Mouse (Mus musculus): ENCODE measurements around the gene Epc2. TPM values are rescaled to one million over a fixed set of nuclear protein-coding genes. Genes with fewer than 3 reads are reported as not detected.

Epc2 gene
- polyA plus RNA-seq (2014; fragmentation: Nextera tagmentation; extraction: Ambion mirVana), result 14.1 and 14.9 TPM in 2 replicates

DNA sequence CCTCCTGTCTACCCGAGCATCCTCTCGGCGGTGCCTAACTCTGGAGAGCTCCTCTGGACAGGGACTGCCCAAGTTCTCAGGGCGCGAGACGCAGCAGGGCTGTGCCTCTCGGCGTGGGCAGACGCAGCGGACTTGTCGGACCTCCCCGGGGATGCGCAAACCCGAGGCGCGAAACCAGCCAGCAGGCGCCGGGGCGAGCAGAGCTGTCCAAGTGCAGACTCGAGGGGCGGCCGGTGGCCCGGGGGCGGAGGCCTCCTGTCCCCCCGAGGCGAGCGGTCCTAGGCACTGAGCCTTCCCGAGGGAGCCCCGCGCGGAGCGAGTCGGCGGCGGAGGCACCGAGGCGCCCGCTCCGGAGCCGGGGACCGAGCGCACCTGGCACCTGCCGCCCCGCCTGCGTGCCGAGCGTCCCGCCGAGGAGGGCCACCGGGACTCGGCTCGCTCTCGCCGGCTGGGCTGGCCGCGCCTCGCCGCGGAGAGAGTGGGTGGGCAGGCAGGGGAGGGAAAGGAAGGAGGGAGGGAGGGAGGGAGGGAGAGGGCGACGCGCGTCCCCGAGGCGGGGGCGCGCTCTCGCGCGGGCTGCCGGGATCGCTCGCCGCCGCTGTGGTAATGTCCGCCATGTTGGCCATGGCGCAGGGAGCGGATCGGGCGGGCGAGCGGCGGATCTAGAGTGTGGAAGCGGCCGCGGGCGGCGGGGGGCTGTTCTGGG is at the start of gene Epc2:
TSS of gene Epc2 (plus strand) at position 556 of the 706 bp plus-strand sequence.
- Histone ChIP-seq H3K4me1 (ENCODE audit: control insufficient read depth, insufficient read depth, low read length) (no peaks in the 10 kb centered on the region), H3K4me2 (ENCODE audit: low read depth, low read length) (peak within 1 kb of the TSS; percentile 75), H3K4me3 (ENCODE audit: low read depth, low read length) (peak within 1 kb of the TSS; percentile 96), H3K9ac (replicated peaks; ENCODE audit: low read length) (peak within 1 kb of the TSS; percentile 96), H3K36me3 (replicated peaks; ENCODE audit: control insufficient read depth, insufficient read depth, low read depth, low read length) (no peaks in the 10 kb centered on the region), H3K27ac (replicated peaks; ENCODE audit: low read depth, low read length) (peak within 1 kb of the TSS; percentile 99), H3K27me3 (ENCODE audit: control insufficient read depth, insufficient read depth, low read length) (no peaks in the 10 kb centered on the region), H3K9me3 (replicated peaks; ENCODE audit: control insufficient read depth, low read length) (no peaks in the 10 kb centered on the region)
- peak; percentile 88 for DNase-seq (ENCODE audit: low spot score)
- WGBS, result under 1% methylated on average over 57 of the region's 88 CpGs
- ATAC-seq (replicated peaks; ENCODE audit: insufficient number of reproducible peaks, low FRiP score, low TSS enrichment, low read depth), result peak; percentile 84

DNA sequence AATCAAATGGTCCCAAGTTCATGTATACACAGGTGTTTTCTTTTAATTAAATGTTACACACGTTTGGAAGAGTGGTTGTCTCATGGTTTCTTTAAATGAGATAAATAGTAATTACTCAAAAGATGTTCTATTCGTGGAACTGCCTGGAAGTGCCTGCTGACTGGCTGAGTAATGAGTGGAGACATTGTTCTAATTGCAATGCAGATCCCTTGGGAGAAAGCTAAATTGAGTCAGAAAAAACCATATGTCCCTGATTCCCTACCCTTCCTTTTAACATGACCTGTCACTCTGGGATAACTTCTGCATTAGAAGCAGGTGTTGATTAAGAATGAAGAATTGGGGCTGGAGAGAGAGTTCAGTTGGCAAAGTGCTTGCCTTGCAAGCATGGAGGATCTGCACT is 45.3 kb upstream of the Epc2 start:
- Histone ChIP-seq H3K4me1 (ENCODE audit: control insufficient read depth, insufficient read depth, low read length) (no peaks in the 10 kb centered on the region), H3K27me3 (ENCODE audit: control insufficient read depth, insufficient read depth, low read length) (no peaks in the 10 kb centered on the region), H3K27ac (replicated peaks; ENCODE audit: low read depth, low read length) (no peak overlapping the region), H3K4me3 (ENCODE audit: low read depth, low read length) (no peak overlapping the region), H3K9me3 (replicated peaks; ENCODE audit: control insufficient read depth, low read length) (no peaks in the 10 kb centered on the region), H3K4me2 (ENCODE audit: low read depth, low read length) (no peak overlapping the region), H3K36me3 (replicated peaks; ENCODE audit: control insufficient read depth, insufficient read depth, low read depth, low read length) (no peaks in the 10 kb centered on the region), H3K9ac (replicated peaks; ENCODE audit: low read length) (no peak overlapping the region)
- DNase-seq (ENCODE audit: low spot score) (no peak), ATAC-seq (replicated peaks; ENCODE audit: insufficient number of reproducible peaks, low FRiP score, low TSS enrichment, low read depth) (no peak)
- WGBS, result 28% methylated on average over 2 of the region's 2 CpGs

DNA sequence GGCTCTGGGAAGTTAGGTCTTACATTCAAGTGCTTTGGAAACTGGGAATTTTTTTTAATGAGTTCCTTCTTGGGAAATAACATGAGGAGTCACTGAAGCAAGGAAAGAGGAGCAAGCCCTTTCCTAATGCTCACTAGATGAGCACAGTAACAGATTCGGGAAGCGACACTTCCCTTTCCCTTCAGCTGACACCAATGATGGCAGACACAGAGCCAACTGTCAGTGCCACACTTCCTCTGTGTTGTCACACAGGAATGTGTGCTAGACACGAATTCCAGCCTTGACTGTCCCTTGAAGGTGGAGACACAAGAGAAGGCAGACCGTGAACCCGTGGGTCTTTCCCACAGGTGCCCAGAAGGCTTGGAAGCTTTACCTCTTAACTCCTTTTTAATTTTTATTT is 39.6 kb upstream of the Epc2 start:
- WGBS, result 81% methylated on average over 5 of the region's 5 CpGs
- no peak overlapping the region for H3K4me2 ChIP-seq (ENCODE audit: low read depth, low read length)
- DNase-seq (ENCODE audit: low spot score) (no peak), ATAC-seq (replicated peaks; ENCODE audit: insufficient number of reproducible peaks, low FRiP score, low TSS enrichment, low read depth) (no peak)
- no peak overlapping the region for H3K4me3 ChIP-seq (ENCODE audit: low read depth, low read length)
- no peaks in the 10 kb centered on the region for H3K4me1 ChIP-seq (ENCODE audit: control insufficient read depth, insufficient read depth, low read length)
- no peak overlapping the region for H3K27ac ChIP-seq (replicated peaks; ENCODE audit: low read depth, low read length)
- H3K9ac ChIP-seq (replicated peaks; ENCODE audit: low read length), result no peak overlapping the region
- H3K9me3 ChIP-seq (replicated peaks; ENCODE audit: control insufficient read depth, low read length), result no peaks in the 10 kb centered on the region
- H3K36me3 ChIP-seq (replicated peaks; ENCODE audit: control insufficient read depth, insufficient read depth, low read depth, low read length), result no peaks in the 10 kb centered on the region
- H3K27me3 ChIP-seq (ENCODE audit: control insufficient read depth, insufficient read depth, low read length), result no peaks in the 10 kb centered on the region

DNA sequence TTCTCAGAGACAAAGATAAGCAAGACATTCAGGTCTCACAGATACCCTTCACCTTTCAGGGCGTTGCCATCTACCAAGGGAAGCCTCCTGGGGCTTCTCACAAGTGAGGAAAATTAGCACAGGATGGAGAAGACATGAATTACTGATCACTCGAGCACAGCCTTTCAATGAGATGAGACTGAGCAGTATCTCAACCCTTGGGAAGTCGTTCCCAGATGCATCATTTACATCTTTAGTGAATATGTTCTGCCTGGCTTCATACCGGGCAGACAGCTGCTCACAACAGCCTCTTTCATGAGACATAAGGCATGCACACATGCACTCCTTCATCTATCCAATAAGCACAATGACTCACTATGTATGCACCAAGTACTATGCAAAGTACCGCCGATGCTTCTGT is 38.7 kb upstream of the Epc2 start:
- Histone ChIP-seq H3K36me3 (replicated peaks; ENCODE audit: control insufficient read depth, insufficient read depth, low read depth, low read length) (no peaks in the 10 kb centered on the region), H3K27me3 (ENCODE audit: control insufficient read depth, insufficient read depth, low read length) (no peaks in the 10 kb centered on the region), H3K27ac (replicated peaks; ENCODE audit: low read depth, low read length) (no peak overlapping the region), H3K4me2 (ENCODE audit: low read depth, low read length) (no peak overlapping the region), H3K9ac (replicated peaks; ENCODE audit: low read length) (no peak overlapping the region), H3K4me3 (ENCODE audit: low read depth, low read length) (no peak overlapping the region), H3K9me3 (replicated peaks; ENCODE audit: control insufficient read depth, low read length) (no peaks in the 10 kb centered on the region), H3K4me1 (ENCODE audit: control insufficient read depth, insufficient read depth, low read length) (no peaks in the 10 kb centered on the region)
- ATAC-seq (replicated peaks; ENCODE audit: insufficient number of reproducible peaks, low FRiP score, low TSS enrichment, low read depth) (no peak), DNase-seq (ENCODE audit: low spot score) (no peak)
- WGBS, result 81% methylated on average over 6 of the region's 6 CpGs

DNA sequence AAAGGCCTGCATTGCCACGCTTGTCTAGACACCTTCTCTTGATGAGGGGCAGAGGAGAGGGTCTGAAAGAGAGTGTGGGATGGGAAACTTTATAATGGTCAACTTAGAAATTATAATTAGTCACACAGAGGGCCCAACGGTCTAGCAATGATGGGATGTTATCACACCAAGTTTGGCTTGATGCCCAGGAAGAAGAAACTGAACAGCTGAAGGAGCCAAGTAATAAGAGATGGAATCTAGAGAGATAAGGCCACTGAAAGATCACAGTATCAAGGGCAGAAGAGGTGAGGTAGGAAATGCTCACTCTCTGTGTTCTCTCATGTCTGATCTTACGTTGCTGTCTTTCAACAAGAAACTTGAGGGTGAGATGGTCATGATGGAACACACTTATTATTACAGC is 35.4 kb upstream of the Epc2 start:
- H3K27me3 ChIP-seq (ENCODE audit: control insufficient read depth, insufficient read depth, low read length), result no peaks in the 10 kb centered on the region
- H3K9ac ChIP-seq (replicated peaks; ENCODE audit: low read length), result no peak overlapping the region
- no peak overlapping the region for H3K4me2 ChIP-seq (ENCODE audit: low read depth, low read length)
- H3K27ac ChIP-seq (replicated peaks; ENCODE audit: low read depth, low read length), result no peak overlapping the region
- ATAC-seq (replicated peaks; ENCODE audit: insufficient number of reproducible peaks, low FRiP score, low TSS enrichment, low read depth) (no peak), DNase-seq (ENCODE audit: low spot score) (no peak)
- no peak overlapping the region for H3K4me3 ChIP-seq (ENCODE audit: low read depth, low read length)
- 79% methylated on average over 3 of the region's 3 CpGs for WGBS
- no peaks in the 10 kb centered on the region for H3K36me3 ChIP-seq (replicated peaks; ENCODE audit: control insufficient read depth, insufficient read depth, low read depth, low read length)
- H3K9me3 ChIP-seq (replicated peaks; ENCODE audit: control insufficient read depth, low read length), result no peaks in the 10 kb centered on the region
- H3K4me1 ChIP-seq (ENCODE audit: control insufficient read depth, insufficient read depth, low read length), result no peaks in the 10 kb centered on the region

DNA sequence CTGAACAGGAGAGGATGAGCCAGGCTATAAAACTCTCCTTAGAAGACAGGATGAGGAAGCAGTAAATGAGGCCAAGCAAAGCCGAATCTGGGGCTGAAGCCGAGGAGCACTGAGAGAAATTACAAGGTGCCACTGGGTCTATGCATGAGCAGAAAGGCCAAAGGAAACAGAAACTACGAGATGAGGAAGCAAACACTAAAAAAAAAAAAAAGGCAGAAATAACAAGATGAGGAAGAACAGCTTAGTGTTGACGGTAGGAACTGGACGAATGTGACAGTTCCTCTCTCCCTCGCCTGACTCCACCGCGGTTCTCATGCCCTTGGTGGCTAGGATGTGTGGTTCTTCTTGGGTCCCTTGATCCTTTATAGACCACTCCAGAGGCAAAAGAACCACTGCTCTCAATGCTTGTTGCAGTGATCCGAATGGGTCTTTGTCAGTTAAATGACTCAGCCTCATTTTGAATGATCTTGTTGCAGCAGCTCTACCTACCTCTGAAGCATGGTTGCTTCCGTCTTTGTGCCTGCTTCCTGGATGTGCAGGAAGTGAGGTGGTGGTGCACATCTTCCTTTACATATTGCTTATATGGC is 34.2 kb upstream of the Epc2 start:
- H3K27ac ChIP-seq (replicated peaks; ENCODE audit: low read depth, low read length), result no peak overlapping the region
- 77% methylated on average over 10 of the region's 10 CpGs for WGBS
- no peak for DNase-seq (ENCODE audit: low spot score)
- H3K4me1 ChIP-seq (ENCODE audit: control insufficient read depth, insufficient read depth, low read length), result no peaks in the 10 kb centered on the region
- no peak for ATAC-seq (replicated peaks; ENCODE audit: insufficient number of reproducible peaks, low FRiP score, low TSS enrichment, low read depth)
- no peaks in the 10 kb centered on the region for H3K36me3 ChIP-seq (replicated peaks; ENCODE audit: control insufficient read depth, insufficient read depth, low read depth, low read length)
- no peak overlapping the region for H3K9ac ChIP-seq (replicated peaks; ENCODE audit: low read length)
- H3K4me3 ChIP-seq (ENCODE audit: low read depth, low read length), result no peak overlapping the region
- no peaks in the 10 kb centered on the region for H3K9me3 ChIP-seq (replicated peaks; ENCODE audit: control insufficient read depth, low read length)
- H3K27me3 ChIP-seq (ENCODE audit: control insufficient read depth, insufficient read depth, low read length), result no peaks in the 10 kb centered on the region
- H3K4me2 ChIP-seq (ENCODE audit: low read depth, low read length), result no peak overlapping the region

DNA sequence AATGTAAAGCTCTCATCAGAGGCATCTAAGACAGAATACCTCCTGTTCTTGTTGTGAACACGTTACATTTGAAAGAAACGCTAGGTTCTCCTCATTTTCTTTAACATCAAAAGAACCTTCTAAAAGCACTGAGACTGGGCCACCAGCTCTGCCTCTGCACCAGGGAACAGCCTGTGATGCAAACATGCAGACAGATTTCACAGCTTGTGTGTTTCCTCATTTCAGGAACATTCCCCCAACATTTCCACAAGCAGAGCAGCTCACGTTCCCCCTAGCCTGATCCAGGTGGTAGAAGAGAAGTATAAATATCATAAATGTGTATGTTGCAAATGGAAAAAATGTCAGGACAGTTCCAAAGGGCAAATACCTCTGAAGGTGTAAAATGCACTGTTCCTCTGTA is 30.9 kb upstream of the Epc2 start:
- Histone ChIP-seq H3K36me3 (replicated peaks; ENCODE audit: control insufficient read depth, insufficient read depth, low read depth, low read length) (no peaks in the 10 kb centered on the region), H3K4me3 (ENCODE audit: low read depth, low read length) (no peak overlapping the region), H3K4me2 (ENCODE audit: low read depth, low read length) (no peak overlapping the region), H3K9me3 (replicated peaks; ENCODE audit: control insufficient read depth, low read length) (no peaks in the 10 kb centered on the region), H3K27ac (replicated peaks; ENCODE audit: low read depth, low read length) (no peak overlapping the region), H3K9ac (replicated peaks; ENCODE audit: low read length) (no peak overlapping the region), H3K4me1 (ENCODE audit: control insufficient read depth, insufficient read depth, low read length) (no peaks in the 10 kb centered on the region), H3K27me3 (ENCODE audit: control insufficient read depth, insufficient read depth, low read length) (no peaks in the 10 kb centered on the region)
- ATAC-seq (replicated peaks; ENCODE audit: insufficient number of reproducible peaks, low FRiP score, low TSS enrichment, low read depth) (no peak), DNase-seq (ENCODE audit: low spot score) (no peak)
- WGBS, result 88% methylated on average over 3 of the region's 3 CpGs

DNA sequence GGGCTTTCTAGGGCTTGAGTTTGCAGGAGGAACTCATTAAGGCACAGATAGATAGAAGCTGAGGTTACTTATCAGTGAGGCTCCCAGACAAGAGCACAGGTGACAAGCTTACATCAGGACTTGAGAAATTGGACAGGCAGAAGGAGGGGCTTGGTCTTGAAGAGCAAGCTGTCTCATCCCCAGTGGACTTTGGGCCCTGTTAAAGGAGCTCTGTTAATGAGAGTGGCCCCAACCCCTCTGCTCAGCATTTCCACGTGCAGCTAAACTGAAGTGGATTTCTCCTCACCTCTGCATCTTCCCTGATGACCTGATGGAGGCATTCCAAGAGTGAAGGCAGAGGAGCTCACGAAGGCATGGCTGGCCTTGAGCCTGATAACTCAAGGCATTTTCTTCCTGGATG is 27.4 kb upstream of the Epc2 start:
- no peaks in the 10 kb centered on the region for H3K4me1 ChIP-seq (ENCODE audit: control insufficient read depth, insufficient read depth, low read length)
- 77% methylated on average over 2 of the region's 2 CpGs for WGBS
- no peak overlapping the region for H3K27ac ChIP-seq (replicated peaks; ENCODE audit: low read depth, low read length)

More for the DNA sequence above, 27.4 kb upstream of the Epc2 start:
- Histone ChIP-seq H3K9me3 (replicated peaks; ENCODE audit: control insufficient read depth, low read length) (no peaks in the 10 kb centered on the region), H3K9ac (replicated peaks; ENCODE audit: low read length) (no peak overlapping the region), H3K36me3 (replicated peaks; ENCODE audit: control insufficient read depth, insufficient read depth, low read depth, low read length) (no peaks in the 10 kb centered on the region), H3K27me3 (ENCODE audit: control insufficient read depth, insufficient read depth, low read length) (no peaks in the 10 kb centered on the region), H3K4me2 (ENCODE audit: low read depth, low read length) (no peak overlapping the region), H3K4me3 (ENCODE audit: low read depth, low read length) (no peak overlapping the region)
- ATAC-seq (replicated peaks; ENCODE audit: insufficient number of reproducible peaks, low FRiP score, low TSS enrichment, low read depth) (no peak), DNase-seq (ENCODE audit: low spot score) (no peak)

All from embryonic facial prominence, embryonic 11.5 days (tissue).